Mouse (Mus musculus) hindbrain, embryonic 10.5 days (tissue): ENCODE data around the gene Inmt. TPM values are rescaled to one million over a fixed set of nuclear protein-coding genes. Genes with fewer than 3 reads are reported as not detected.
A peak's percentile ranks its signal among the peaks of the same experiment; 100 is the strongest.
"Not testable (repeated sequence)": the region's sequence is repeated elsewhere in the genome, so short reads cannot be mapped to it uniquely, and the experiment has no call there.

Experiments
- DNase-seq: peaks from one replicate; pipeline ENCODE4 v3.0.0-alpha.2; 2017; ENCODE audit warnings: low spot score
- H3K27ac ChIP-seq: fragments of 300-500 bp; sonication (generic); 2 replicates; pipeline ENCODE4 v1.5.1; 2016; ENCODE audit warnings: mild to moderate bottlenecking, moderate library complexity
- H3K27me3 ChIP-seq: fragments of 300-500 bp; sonication (generic); 2 replicates; pipeline ENCODE4 v1.6.1; 2016; ENCODE audit warnings: mild to moderate bottlenecking; ENCODE audit not compliant: poor library complexity, insufficient read depth, severe bottlenecking
- H3K36me3 ChIP-seq: fragments of 300-500 bp; sonication (generic); 2 replicates; pipeline ENCODE4 v1.6.1; 2016; ENCODE audit warnings: mild to moderate bottlenecking, moderate library complexity
- H3K4me1 ChIP-seq: fragments of 300-500 bp; sonication (generic); replicated peaks from 2 replicates; pipeline ENCODE4 v1.6.1; 2016; ENCODE audit warnings: mild to moderate bottlenecking
- H3K4me3 ChIP-seq: fragments of 300-500 bp; sonication (generic); 2 replicates; pipeline ENCODE4 v1.5.1; 2016; ENCODE audit warnings: mild to moderate bottlenecking, moderate library complexity
- H3K9me3 ChIP-seq: fragments of 300-500 bp; sonication (generic); 2 replicates; pipeline ENCODE4 v1.6.1; 2016; ENCODE audit warnings: mild to moderate bottlenecking, moderate library complexity
- WGBS: fragments of 180-500 bp; shearing (Covaris S2); methylation state at CpG from one replicate; pipeline ENCODE4 v1.1.7; 2016; 5-methylcytosine and 5-hydroxymethylcytosine counted together
- polyA plus RNA-seq: library from polyadenylated mRNA; unstranded; fragments of >200 nt; fragmentation: Nextera tagmentation; extraction: Ambion mirVana; gene quantifications from 2 replicates; pipeline ENCODE4 v1.2.1, GENCODE M21; 2016

The Inmt gene
- polyA plus RNA-seq, 1 experiment from 2014 or later: 1.9 TPM

DNA sequence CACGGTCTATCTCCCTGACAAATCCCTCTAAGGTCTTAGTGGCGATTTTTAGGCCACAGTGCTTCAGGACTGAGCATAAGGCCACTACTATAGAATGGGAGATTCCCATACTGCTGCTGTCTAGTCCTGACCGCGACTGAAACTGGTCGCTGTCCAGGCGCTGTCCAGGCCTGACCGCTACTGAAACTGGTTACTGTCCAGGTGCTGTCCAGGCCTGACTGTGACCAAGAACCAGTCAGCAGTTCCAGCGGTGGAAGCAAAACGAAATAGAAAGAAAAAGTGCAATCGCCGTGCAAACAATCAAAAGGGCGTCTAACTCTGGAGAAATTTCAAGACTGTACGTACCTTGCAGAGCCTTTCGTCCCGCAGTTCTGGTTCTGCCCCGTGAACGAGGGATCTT is 13.0 kb upstream of the Inmt start:
- not testable (repeated sequence) for H3K4me3 ChIP-seq, H3K27ac ChIP-seq, H3K27me3 ChIP-seq, DNase-seq, H3K9me3 ChIP-seq, H3K4me1 ChIP-seq, H3K36me3 ChIP-seq
- WGBS: 94% methylated on average over 17 of the region's 17 CpGs

DNA sequence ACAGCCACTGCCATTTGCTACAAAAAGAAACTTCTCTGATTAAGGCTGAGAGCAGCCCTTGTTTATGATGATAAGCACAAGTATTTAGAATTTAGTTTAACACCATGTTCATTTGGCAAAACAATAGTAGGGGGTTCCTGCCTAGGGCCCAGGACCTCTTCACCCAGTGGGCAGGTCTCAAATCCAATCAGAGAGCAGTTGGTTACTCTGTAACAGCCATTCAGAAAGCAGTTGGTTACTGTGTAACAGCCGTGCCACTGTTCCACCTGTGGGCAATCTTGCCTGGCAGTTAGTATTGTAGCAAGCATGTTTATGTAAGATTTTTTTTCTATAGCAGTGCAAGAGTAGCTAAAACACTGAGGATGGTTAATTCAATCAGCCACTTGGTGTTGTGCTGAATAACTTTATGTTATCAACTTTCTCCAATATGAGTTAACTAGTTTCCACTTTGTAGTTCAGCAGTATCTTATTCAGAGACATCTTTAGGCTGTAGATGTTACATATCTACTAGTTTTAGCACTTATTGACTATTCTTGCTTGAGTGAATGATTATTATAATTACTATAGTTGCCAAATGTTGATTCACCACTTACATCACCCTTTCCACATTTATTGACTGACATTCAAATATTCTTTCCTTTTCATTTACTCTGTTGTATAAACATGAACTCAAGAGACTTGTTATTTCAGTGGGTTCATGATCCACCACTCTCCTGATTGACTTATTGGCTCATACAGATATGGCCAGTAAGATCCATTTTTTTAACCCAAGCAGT is 8.0 kb upstream of the Inmt start:
- Histone ChIP-seq H3K36me3 (no peaks in the 10 kb centered on the region), H3K27me3 (peaks cover 30% of the 10 kb centered on the region), H3K4me3 (no peak overlapping the region), H3K4me1 (no peaks in the 10 kb centered on the region), H3K27ac (no peak overlapping the region), H3K9me3 (0 out of 2 replicates have a peak, but pooled peaks cover 7% of the 10 kb centered on the region)
- WGBS: 91% methylated on average over 1 of the region's 1 CpGs
- no peak for DNase-seq

DNA sequence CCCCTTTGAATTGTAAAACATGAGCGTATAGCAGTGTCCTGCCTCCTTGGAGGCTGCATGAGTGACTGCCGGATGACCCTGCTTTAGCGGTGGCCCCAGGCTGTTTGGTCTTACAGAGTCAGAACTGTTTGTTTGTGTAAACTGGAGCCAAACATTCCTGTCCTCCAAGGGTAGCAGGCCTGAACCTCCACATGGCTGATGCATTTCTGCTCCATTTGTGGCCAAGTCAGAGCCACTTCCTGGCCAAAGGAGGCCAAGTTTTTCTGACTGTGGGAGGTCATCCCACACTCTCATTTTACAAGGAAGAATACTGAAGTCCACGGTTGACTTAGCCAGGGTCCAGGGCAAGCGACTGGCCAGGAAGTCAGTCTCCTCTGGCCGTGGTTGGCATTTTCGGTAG is 4.7 kb upstream of the Inmt start:
- WGBS: 73% methylated on average over 7 of the region's 7 CpGs
- no peak overlapping the region for H3K27ac ChIP-seq
- H3K9me3 ChIP-seq: no peaks in the 10 kb centered on the region
- peaks cover 14% of the 10 kb centered on the region for H3K4me1 ChIP-seq
- no peaks in the 10 kb centered on the region for H3K36me3 ChIP-seq
- no peak overlapping the region for H3K4me3 ChIP-seq
- DNase-seq: no peak
- peaks cover 62% of the 10 kb centered on the region for H3K27me3 ChIP-seq

DNA sequence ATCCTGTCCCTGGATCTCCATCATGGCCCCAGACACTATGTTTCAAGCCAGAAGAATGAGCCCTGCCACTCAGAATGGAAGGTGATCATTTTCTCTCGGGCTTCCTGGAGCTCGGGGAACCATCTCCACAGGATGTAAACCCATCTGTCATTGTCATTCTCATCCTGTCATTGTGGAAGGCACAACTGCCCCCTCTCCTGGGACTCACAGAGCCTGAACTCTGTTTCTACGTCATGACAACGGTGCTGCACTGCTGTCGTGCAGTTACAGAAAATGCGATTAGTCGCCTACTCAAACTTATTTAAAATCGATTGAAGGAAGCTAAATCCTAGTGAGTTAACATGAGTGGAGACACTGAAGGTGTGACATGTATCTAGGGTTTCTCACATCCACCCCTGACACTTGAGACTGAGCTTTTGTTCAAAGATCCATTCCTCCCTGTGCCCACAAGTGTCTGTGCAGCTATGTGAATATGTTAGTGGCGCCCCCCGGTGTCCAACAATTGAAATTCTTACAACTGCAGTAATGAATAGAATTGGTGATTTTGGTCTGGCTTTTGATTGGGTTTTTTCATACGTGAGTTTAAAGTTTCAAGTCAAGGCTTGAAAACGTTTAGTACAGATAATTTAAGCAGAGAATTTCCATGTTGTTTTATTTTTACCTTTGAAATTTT is 2.4 kb upstream of the Inmt start:
- WGBS: 43% methylated on average over 12 of the region's 12 CpGs
- peaks cover 37% of the 10 kb centered on the region for H3K4me1 ChIP-seq
- no peak overlapping the region for H3K27ac ChIP-seq
- no peak for DNase-seq
- peaks cover 78% of the 10 kb centered on the region for H3K27me3 ChIP-seq
- no peaks in the 10 kb centered on the region for H3K36me3 ChIP-seq
- no peaks in the 10 kb centered on the region for H3K9me3 ChIP-seq
- no peak overlapping the region for H3K4me3 ChIP-seq

DNA sequence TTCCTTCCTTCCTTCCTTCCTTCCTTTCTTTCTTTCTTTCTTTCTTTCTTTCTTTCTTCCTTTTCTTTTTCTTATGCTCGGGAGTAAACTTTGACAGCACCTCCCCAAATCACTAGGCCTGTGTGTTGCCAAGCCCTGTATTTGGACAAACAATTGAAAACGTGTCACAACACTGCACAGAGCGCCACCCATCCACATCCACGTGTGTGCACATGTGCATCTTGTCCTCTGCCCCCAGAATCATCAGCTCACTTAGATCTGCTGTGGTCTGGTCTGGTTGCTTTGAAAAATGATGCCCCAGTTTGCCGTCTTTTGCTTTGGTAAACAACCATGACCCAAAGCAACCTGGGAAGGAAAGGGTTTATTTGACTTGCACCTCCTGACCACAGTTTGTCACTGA is 1.0 kb upstream of the Inmt start:
- Histone ChIP-seq H3K27ac (no peak overlapping the region), H3K9me3 (no peaks in the 10 kb centered on the region), H3K27me3 (peaks cover 91% of the 10 kb centered on the region), H3K36me3 (no peaks in the 10 kb centered on the region), H3K4me1 (peaks cover 39% of the 10 kb centered on the region), H3K4me3 (no peak overlapping the region)
- WGBS: 60% methylated on average over 5 of the region's 5 CpGs
- DNase-seq: no peak

DNA sequence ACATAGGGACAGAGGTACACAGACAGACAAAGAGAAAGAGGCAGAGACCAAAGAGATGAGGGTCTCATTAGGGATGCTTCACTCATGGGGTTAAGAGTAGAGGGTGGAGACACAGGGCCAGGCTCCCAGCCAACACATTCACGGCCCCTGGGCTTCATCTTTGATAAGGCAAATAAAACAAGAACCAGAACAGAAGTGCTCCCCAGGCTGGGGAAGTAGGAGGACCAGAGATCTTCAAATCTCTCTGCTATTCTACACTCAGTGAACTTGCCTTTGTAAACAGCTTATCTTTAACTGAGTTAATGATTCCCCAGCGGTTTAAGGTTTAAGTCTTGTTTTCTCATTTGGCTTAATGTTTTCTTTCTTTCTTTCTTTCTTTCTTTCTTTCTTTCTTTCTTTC is 613 bp upstream of the Inmt start:
- Histone ChIP-seq H3K27me3 (peaks cover 91% of the 10 kb centered on the region), H3K4me3 (no peak overlapping the region), H3K4me1 (peaks cover 39% of the 10 kb centered on the region), H3K9me3 (no peaks in the 10 kb centered on the region), H3K27ac (no peak overlapping the region), H3K36me3 (no peaks in the 10 kb centered on the region)
- no peak for DNase-seq
- 65% methylated on average over 2 of the region's 2 CpGs for WGBS

DNA sequence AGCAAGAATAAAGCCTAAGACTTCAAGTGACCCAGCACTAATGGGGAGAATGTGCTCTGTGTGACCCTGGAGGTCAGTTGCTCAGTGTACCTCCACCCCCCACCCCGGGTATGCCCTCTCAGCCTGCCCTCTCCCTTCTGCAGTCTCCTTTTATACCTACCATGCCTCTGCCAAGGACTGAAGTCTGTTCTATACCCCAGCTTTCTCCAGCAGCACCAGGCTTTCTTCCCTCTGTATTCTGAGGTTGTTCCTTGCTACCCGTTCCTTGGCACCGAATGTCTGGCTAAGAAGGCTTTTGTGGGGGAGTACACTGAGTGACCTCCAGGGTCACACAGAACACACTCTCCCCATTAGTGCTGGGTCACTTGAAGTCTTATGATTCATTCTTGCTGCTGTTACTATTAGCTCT is 898 bp downstream of the Inmt start:
- H3K27ac ChIP-seq: no peak overlapping the region
- H3K4me1 ChIP-seq: peaks cover 39% of the 10 kb centered on the region
- H3K9me3 ChIP-seq: no peaks in the 10 kb centered on the region
- H3K4me3 ChIP-seq: no peak overlapping the region
- peaks cover 91% of the 10 kb centered on the region for H3K27me3 ChIP-seq
- 17% methylated on average over 3 of the region's 3 CpGs for WGBS
- no peaks in the 10 kb centered on the region for H3K36me3 ChIP-seq
- peak; percentile 53 for DNase-seq

DNA sequence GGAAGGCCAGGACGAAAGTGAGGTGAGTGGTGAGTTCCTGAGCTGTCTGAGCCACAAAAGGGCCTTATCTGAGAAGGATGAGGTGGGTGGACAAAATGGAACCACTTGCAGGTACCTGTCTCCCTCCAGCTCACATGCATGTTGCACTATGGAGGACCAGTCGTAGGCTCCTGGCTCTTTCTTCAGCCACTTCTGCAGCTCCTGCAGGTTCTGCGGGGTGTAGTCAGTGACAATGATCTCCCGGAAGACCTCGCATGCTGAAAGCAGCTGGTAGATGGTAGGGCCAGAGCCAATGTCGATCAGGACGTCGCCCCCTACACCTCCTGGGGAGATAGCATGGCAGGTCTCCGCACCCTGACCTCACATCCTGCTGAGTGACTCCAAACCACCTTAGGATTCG is 1.7 kb downstream of the Inmt start:
- Histone ChIP-seq H3K27ac (no peak overlapping the region), H3K27me3 (peaks cover 91% of the 10 kb centered on the region), H3K9me3 (no peaks in the 10 kb centered on the region), H3K4me3 (no peak overlapping the region), H3K4me1 (peaks cover 39% of the 10 kb centered on the region), H3K36me3 (no peaks in the 10 kb centered on the region)
- DNase-seq: no peak
- 47% methylated on average over 10 of the region's 10 CpGs for WGBS

DNA sequence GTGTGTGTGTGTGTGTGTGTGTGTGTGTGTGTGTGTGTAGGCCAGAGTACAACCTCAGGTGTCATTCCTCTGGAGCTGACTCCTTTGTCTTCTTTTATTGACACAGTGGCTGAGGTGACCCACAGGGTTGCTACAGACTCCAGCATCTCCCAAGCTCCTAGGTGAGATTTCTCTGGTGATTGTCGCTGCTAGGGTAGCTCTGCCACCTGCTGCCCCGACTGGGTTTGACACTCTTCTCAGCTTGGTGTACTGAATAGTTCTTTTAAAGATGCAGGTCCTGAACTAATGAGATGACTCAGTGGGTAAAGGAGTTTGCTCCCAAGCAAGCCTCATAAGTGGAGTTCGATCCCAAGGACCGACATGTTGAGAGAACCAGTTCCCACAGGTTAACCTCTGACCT is 3.2 kb downstream of the Inmt start:
- Histone ChIP-seq H3K36me3 (no peaks in the 10 kb centered on the region), H3K9me3 (no peaks in the 10 kb centered on the region), H3K4me3 (no peak overlapping the region), H3K27me3 (peaks cover 90% of the 10 kb centered on the region), H3K27ac (no peak overlapping the region), H3K4me1 (peaks cover 34% of the 10 kb centered on the region)
- DNase-seq: no peak
- WGBS: 53% methylated on average over 4 of the region's 4 CpGs

DNA sequence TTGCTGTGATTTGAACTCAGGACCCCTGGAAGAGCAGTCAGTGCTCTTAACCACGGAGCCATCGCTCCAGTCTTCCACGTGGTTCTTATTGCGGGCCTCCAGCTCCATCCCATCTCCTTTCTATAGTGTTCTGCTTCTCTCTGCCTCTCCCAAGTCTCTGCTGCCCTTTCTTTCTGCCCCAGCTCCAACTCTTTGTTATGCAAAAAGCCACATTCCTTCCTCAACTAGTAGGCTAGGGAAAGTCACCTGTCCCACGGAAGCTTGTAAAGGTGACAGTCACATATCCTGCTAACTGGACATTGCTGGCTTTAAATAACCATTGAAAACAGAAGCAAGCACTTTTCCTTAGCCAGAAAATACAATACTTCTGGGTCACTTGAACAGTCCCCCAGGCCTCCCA is 5.0 kb downstream of the Inmt start:
- no peak for DNase-seq

DNA sequence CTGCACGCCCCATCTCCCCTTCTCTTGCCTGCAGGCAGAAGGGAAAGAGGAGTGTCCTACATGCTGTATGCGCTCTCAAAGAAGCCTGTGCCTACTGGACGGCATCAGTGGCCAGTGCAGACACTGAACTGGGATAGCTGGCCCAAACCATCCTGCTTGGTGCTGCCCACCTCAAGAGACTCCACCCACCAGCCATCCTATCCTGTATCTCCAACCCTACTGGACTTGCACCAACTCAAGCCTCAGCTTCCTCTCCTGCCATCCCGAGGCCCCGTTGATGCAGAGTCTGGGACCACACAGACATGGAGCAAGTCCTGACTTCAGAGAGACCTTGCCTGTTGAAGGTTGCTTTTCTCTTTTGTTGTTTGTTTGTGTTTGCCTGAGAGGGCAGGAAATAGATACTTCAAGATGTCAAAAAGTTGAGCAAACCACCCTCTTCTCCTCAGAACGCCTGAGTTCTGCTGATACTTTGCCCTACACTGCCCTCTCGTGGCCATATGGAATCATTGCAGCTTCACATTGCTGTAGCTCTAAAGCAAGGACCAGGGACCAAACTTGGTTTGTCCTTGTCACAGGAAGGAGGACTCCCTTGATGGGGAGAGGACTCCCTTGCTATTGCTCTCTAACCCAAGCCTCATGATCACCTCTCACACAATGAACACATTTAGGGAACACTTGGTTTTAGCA is 7.9 kb downstream of the Inmt start:
- no peaks in the 10 kb centered on the region for H3K36me3 ChIP-seq
- H3K4me3 ChIP-seq: no peak overlapping the region
- 58% methylated on average over 7 of the region's 7 CpGs for WGBS
- H3K9me3 ChIP-seq: no peaks in the 10 kb centered on the region
- peaks cover 87% of the 10 kb centered on the region for H3K27me3 ChIP-seq
- H3K4me1 ChIP-seq: no peaks in the 10 kb centered on the region
- no peak overlapping the region for H3K27ac ChIP-seq
- peak; percentile 67 for DNase-seq

More for the DNA sequence above, 5.0 kb downstream of the Inmt start:
- 60% methylated on average over 5 of the region's 5 CpGs for WGBS
- Histone ChIP-seq H3K9me3 (no peaks in the 10 kb centered on the region), H3K36me3 (no peaks in the 10 kb centered on the region), H3K4me3 (no peak overlapping the region), H3K4me1 (peaks cover 27% of the 10 kb centered on the region), H3K27ac (no peak overlapping the region), H3K27me3 (peaks cover 89% of the 10 kb centered on the region)

DNA sequence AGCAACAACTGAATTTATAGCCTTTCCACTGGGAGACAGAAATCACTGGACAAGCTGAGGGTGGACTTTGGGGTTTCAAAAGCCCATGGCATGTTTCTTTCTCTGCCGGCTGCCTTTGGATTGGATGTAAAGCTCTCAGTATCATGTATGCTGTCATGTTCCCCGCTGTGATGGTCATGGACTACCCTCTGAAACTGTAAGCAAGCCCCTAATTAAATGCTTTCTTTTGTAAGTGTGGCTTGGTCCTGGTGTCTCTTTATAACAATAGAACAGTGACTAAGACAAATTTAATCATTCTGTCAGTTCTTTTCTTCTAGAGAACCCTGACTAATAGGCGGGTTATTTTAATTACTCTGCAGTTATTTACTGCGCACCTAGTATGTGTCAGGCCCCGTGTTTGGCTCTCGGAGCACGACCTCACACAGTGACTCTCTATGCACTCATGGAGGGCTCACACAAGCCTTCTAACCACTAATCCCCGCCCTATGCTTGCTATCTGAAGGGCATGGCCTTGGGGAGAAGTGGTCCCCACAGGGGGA is 11.7 kb downstream of the Inmt start:
- Histone ChIP-seq H3K4me3 (no peak overlapping the region), H3K4me1 (no peaks in the 10 kb centered on the region), H3K9me3 (no peaks in the 10 kb centered on the region), H3K36me3 (no peaks in the 10 kb centered on the region), H3K27me3 (peaks cover 59% of the 10 kb centered on the region), H3K27ac (no peak overlapping the region)
- 64% methylated on average over 8 of the region's 8 CpGs for WGBS
- DNase-seq: no peak

DNA sequence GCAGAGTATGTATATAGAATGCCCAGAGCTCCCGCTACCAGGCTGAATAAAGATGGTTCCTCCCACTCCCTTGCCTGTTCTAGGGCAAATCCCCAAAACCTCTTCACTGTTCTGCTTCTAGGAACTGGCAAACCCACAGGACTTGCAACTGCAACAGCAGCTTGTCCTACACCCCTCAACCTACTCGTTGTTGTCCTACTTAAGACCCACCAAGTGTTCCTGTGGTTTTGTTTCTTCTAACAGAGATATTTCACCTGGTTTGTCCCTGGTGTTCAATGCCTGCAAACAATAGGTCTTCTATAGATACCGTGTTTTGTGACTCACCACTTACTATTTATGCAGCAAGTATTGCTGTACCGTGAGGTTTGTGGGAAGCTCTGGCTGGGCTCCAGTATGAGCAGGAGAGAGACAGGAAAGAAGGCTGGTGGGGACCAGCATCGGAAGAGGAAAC is 13.5 kb downstream of the Inmt start:
- no peak for DNase-seq
- 88% methylated on average over 5 of the region's 5 CpGs for WGBS
- H3K27me3 ChIP-seq: peaks cover 44% of the 10 kb centered on the region
- no peak overlapping the region for H3K4me3 ChIP-seq
- no peaks in the 10 kb centered on the region for H3K9me3 ChIP-seq
- H3K4me1 ChIP-seq: no peaks in the 10 kb centered on the region
- no peaks in the 10 kb centered on the region for H3K36me3 ChIP-seq
- H3K27ac ChIP-seq: no peak overlapping the region
